Mouse (Mus musculus) heart, embryonic 16.5 days (tissue): ENCODE measurements around the gene Galnt2. TPM values are rescaled to one million over a fixed set of nuclear protein-coding genes. Genes with fewer than 3 reads are reported as not detected.

Experiments
- ATAC-seq: fragments of 200-750 bp; cut with Nextera tagmentation; replicated peaks from 2 replicates; pipeline ENCODE4 v1.8.0; 2017; ENCODE audit warnings: moderate number of reproducible peaks; ENCODE audit not compliant: insufficient read depth, low FRiP score; ENCODE audit errors: extremely low read depth
- H3K27ac ChIP-seq: fragments of 300-500 bp; sonication (generic); 2 replicates; pipeline ENCODE4 v1.5.1; 2014; ENCODE audit warnings: mild to moderate bottlenecking, low read length, control low read depth, moderate library complexity
- H3K27me3 ChIP-seq: fragments of 300-500 bp; sonication (generic); 2 replicates; pipeline ENCODE4 v1.6.1; 2014; ENCODE audit warnings: low read length, mixed read lengths; ENCODE audit not compliant: control insufficient read depth, insufficient read depth
- H3K36me3 ChIP-seq: fragments of 300-500 bp; sonication (generic); 2 replicates; pipeline ENCODE4 v1.6.1; 2014; ENCODE audit not compliant: control insufficient read depth, insufficient read depth
- H3K4me1 ChIP-seq: fragments of 300-500 bp; sonication (generic); 2 replicates; pipeline ENCODE4 v1.6.1; 2014; ENCODE audit warnings: low read length, mixed read lengths; ENCODE audit not compliant: control insufficient read depth, insufficient read depth
- H3K4me2 ChIP-seq: fragments of 300-500 bp; sonication (generic); 2 replicates; pipeline ENCODE4 v1.6.1; 2014; ENCODE audit warnings: low read depth, mild to moderate bottlenecking, control low read depth, low read length
- H3K4me3 ChIP-seq: fragments of 300-500 bp; sonication (generic); 2 replicates; pipeline ENCODE4 v1.5.1; 2014; ENCODE audit warnings: mild to moderate bottlenecking, control low read depth, low read length
- H3K9ac ChIP-seq: fragments of 300-500 bp; sonication (generic); 2 replicates; pipeline ENCODE4 v1.6.1; 2014; ENCODE audit warnings: low read length, control low read depth
- H3K9me3 ChIP-seq: fragments of 300-500 bp; sonication (generic); replicated peaks from 2 replicates; pipeline ENCODE4 v1.6.1; 2016; ENCODE audit warnings: low read length; ENCODE audit not compliant: control insufficient read depth
- WGBS: fragments of 180-500 bp; shearing (Covaris S2); extraction: QIAGEN DNeasy Blood & Tissue Kit; methylation state at CpG from one replicate; pipeline ENCODE4 v1.1.7; 2014; 5-methylcytosine and 5-hydroxymethylcytosine counted together
- polyA plus RNA-seq: library from polyadenylated mRNA; unstranded; fragments of >200 nt; fragmentation: Nextera tagmentation; extraction: Ambion mirVana; gene quantifications from 2 replicates; pipeline ENCODE4 v1.2.1, GENCODE M21; 2015

The Galnt2 gene
- polyA plus RNA-seq, 1 experiment from 2014 or later = 35.6 TPM

- Histone ChIP-seq H3K9ac (no peak overlapping the region), H3K9me3 (no peaks in the 10 kb centered on the region), H3K4me1 (peaks cover 34% of the 10 kb centered on the region), H3K4me2 (no peak overlapping the region), H3K27me3 (no peaks in the 10 kb centered on the region), H3K27ac (no peak overlapping the region), H3K36me3 (peaks cover 20% of the 10 kb centered on the region), H3K4me3 (no peak overlapping the region)
- WGBS = 63% methylated on average over 12 of the region's 12 CpGs
- no peak for ATAC-seq
Measured at GRCm38 (mm10) chr8:124321227-124321840, 90.1 kb downstream of the Galnt2 start.

- Histone ChIP-seq H3K36me3 (peaks cover 27% of the 10 kb centered on the region), H3K9me3 (no peaks in the 10 kb centered on the region), H3K27me3 (no peaks in the 10 kb centered on the region), H3K4me3 (no peak overlapping the region), H3K4me1 (peaks cover 14% of the 10 kb centered on the region), H3K9ac (no peak overlapping the region), H3K4me2 (no peak overlapping the region), H3K27ac (no peak overlapping the region)
- no peak for ATAC-seq
- 80% methylated on average over 14 of the region's 14 CpGs for WGBS
Measured at GRCm38 (mm10) chr8:124323356-124323755, 92.2 kb downstream of the Galnt2 start.

- H3K27ac ChIP-seq = no peak overlapping the region
- H3K36me3 ChIP-seq = peaks cover 38% of the 10 kb centered on the region
- 80% methylated on average over 7 of the region's 7 CpGs for WGBS
- H3K27me3 ChIP-seq = no peaks in the 10 kb centered on the region
- no peak for ATAC-seq
- H3K4me2 ChIP-seq = no peak overlapping the region
- peaks cover 9% of the 10 kb centered on the region for H3K4me1 ChIP-seq
- H3K4me3 ChIP-seq = no peak overlapping the region
- no peaks in the 10 kb centered on the region for H3K9me3 ChIP-seq
- H3K9ac ChIP-seq = no peak overlapping the region
Measured at GRCm38 (mm10) chr8:124328259-124328658, 97.1 kb downstream of the Galnt2 start.

- Histone ChIP-seq H3K9me3 (no peaks in the 10 kb centered on the region), H3K36me3 (peaks cover 36% of the 10 kb centered on the region), H3K9ac (no peak overlapping the region), H3K4me2 (no peak overlapping the region), H3K27me3 (no peaks in the 10 kb centered on the region), H3K4me3 (no peak overlapping the region), H3K4me1 (peaks cover 9% of the 10 kb centered on the region), H3K27ac (no peak overlapping the region)
- WGBS = 82% methylated on average over 10 of the region's 10 CpGs
- ATAC-seq = no peak
Measured at GRCm38 (mm10) chr8:124329690-124330089, 98.5 kb downstream of the Galnt2 start.

GRCm38 (mm10) chr8:124330433-124330832 is 99.2 kb downstream of the Galnt2 start:
- no peak for ATAC-seq
- Histone ChIP-seq H3K4me1 (peaks cover 9% of the 10 kb centered on the region), H3K4me3 (no peak overlapping the region), H3K9me3 (no peaks in the 10 kb centered on the region), H3K4me2 (no peak overlapping the region), H3K36me3 (peaks cover 37% of the 10 kb centered on the region), H3K27me3 (no peaks in the 10 kb centered on the region), H3K27ac (no peak overlapping the region), H3K9ac (no peak overlapping the region)
- WGBS = 95% methylated on average over 2 of the region's 3 CpGs

- Histone ChIP-seq H3K9me3 (no peaks in the 10 kb centered on the region), H3K4me3 (no peak overlapping the region), H3K36me3 (peaks cover 31% of the 10 kb centered on the region), H3K9ac (no peak overlapping the region), H3K4me2 (no peak overlapping the region), H3K27ac (no peak overlapping the region), H3K27me3 (no peaks in the 10 kb centered on the region), H3K4me1 (peaks cover 9% of the 10 kb centered on the region)
- ATAC-seq = no peak
- WGBS = 89% methylated on average over 3 of the region's 3 CpGs
Measured at GRCm38 (mm10) chr8:124331094-124331493, 99.9 kb downstream of the Galnt2 start.

- H3K27ac ChIP-seq = no peak overlapping the region
- no peak overlapping the region for H3K4me3 ChIP-seq
- H3K4me2 ChIP-seq = no peak overlapping the region
- ATAC-seq = no peak
- no peaks in the 10 kb centered on the region for H3K27me3 ChIP-seq
- H3K4me1 ChIP-seq = peaks cover 9% of the 10 kb centered on the region
- H3K9ac ChIP-seq = no peak overlapping the region
- no peaks in the 10 kb centered on the region for H3K9me3 ChIP-seq
- WGBS = 67% methylated on average over 11 of the region's 11 CpGs
- H3K36me3 ChIP-seq = peaks cover 28% of the 10 kb centered on the region
Measured at GRCm38 (mm10) chr8:124331706-124332105, 100.5 kb downstream of the Galnt2 start.

GRCm38 (mm10) chr8:124336302-124336701 is 105.1 kb downstream of the Galnt2 start:
- Histone ChIP-seq H3K9ac (no peak overlapping the region), H3K4me1 (peaks cover 2% of the 10 kb centered on the region; the same call in 1 of the 2 replicates), H3K27ac (no peak overlapping the region), H3K9me3 (no peaks in the 10 kb centered on the region), H3K4me3 (no peak overlapping the region), H3K4me2 (no peak overlapping the region), H3K27me3 (no peaks in the 10 kb centered on the region), H3K36me3 (peaks cover 28% of the 10 kb centered on the region)
- WGBS = 95% methylated on average over 13 of the region's 13 CpGs
- ATAC-seq = no peak

- no peak for ATAC-seq
- no peak overlapping the region for H3K9ac ChIP-seq
- H3K27me3 ChIP-seq = no peaks in the 10 kb centered on the region
- no peak overlapping the region for H3K4me3 ChIP-seq
- no peaks in the 10 kb centered on the region for H3K4me1 ChIP-seq
- no peaks in the 10 kb centered on the region for H3K9me3 ChIP-seq
- peaks cover 31% of the 10 kb centered on the region for H3K36me3 ChIP-seq
- no peak overlapping the region for H3K27ac ChIP-seq
- no peak overlapping the region for H3K4me2 ChIP-seq
- 76% methylated on average over 2 of the region's 3 CpGs for WGBS
Measured at GRCm38 (mm10) chr8:124339742-124340141, 108.6 kb downstream of the Galnt2 start.
